Mouse (Mus musculus) thymus, adult 2 months (tissue): ENCODE data around the gene Slc9a9.

Experiments used
- CTCF ChIP-seq: fragments of 200-500 bp; IDR thresholded peaks from 2 replicates; pipeline ENCODE4 v1.5.1; 2012; ENCODE audit warnings: mild to moderate bottlenecking, control low read depth, low read length, moderate library complexity, borderline replicate concordance; ENCODE audit not compliant: control insufficient read depth, poor library complexity, insufficient read depth; ENCODE audit errors: extremely low read depth
- POLR2A ChIP-seq: fragments of 200-500 bp; IDR thresholded peaks from 2 replicates; pipeline ENCODE4 v1.6.1; 2012; ENCODE audit warnings: mild to moderate bottlenecking, low read length, control low read depth, moderate library complexity; ENCODE audit not compliant: control insufficient read depth, poor library complexity, insufficient read depth; ENCODE audit errors: extremely low read depth

GRCm38 (mm10) chr9:94620342-94620741 lies 49.4 kb upstream of the Slc9a9 start:
- TF ChIP-seq POLR2A = no peak
- no peak for TF ChIP-seq CTCF
